Mouse (Mus musculus) lung, embryonic 15.5 days (tissue): ENCODE measurements around the gene Chst11. TPM values are rescaled to one million over a fixed set of nuclear protein-coding genes. Genes with fewer than 3 reads are reported as not detected.

ENCODE experiments used
- ATAC-seq: fragments of 200-750 bp; cut with Nextera tagmentation; 2 replicates; pipeline ENCODE4 v1.8.0; 2017; ENCODE audit warnings: moderate number of reproducible peaks, borderline replicate concordance; ENCODE audit not compliant: low FRiP score, low TSS enrichment; ENCODE audit errors: extremely low read depth
- H3K27ac ChIP-seq: fragments of 300-500 bp; sonication (generic); 2 replicates; pipeline ENCODE4 v1.5.1; 2015; ENCODE audit warnings: moderate library complexity, mild to moderate bottlenecking, inconsistent platforms
- H3K27me3 ChIP-seq: fragments of 300-500 bp; sonication (generic); 2 replicates; pipeline ENCODE4 v1.6.1; 2015; ENCODE audit warnings: inconsistent platforms
- H3K36me3 ChIP-seq: fragments of 300-500 bp; sonication (generic); 2 replicates; pipeline ENCODE4 v1.6.1; 2015; ENCODE audit warnings: inconsistent platforms
- H3K4me1 ChIP-seq: fragments of 300-500 bp; sonication (generic); 2 replicates; pipeline ENCODE4 v1.6.1; 2015; ENCODE audit warnings: inconsistent platforms
- H3K4me2 ChIP-seq: fragments of 300-500 bp; sonication (generic); 2 replicates; pipeline ENCODE4 v1.6.1; 2015; ENCODE audit warnings: inconsistent platforms, mild to moderate bottlenecking, moderate library complexity
- H3K4me3 ChIP-seq: fragments of 300-500 bp; sonication (generic); 2 replicates; pipeline ENCODE4 v1.5.1; 2015; ENCODE audit warnings: mild to moderate bottlenecking, inconsistent platforms
- H3K9ac ChIP-seq: fragments of 300-500 bp; sonication (generic); 2 replicates; pipeline ENCODE4 v1.6.1; 2015; ENCODE audit warnings: inconsistent platforms
- H3K9me3 ChIP-seq: fragments of 300-500 bp; sonication (generic); 2 replicates; pipeline ENCODE4 v1.6.1; 2016; ENCODE audit warnings: inconsistent platforms
- WGBS: fragments of 180-500 bp; shearing (Covaris S2); methylation state at CpG from one replicate; pipeline ENCODE4 v1.1.7; 2015; 5-methylcytosine and 5-hydroxymethylcytosine counted together
- polyA plus RNA-seq: library from polyadenylated mRNA; unstranded; fragments of >200 nt; fragmentation: Nextera tagmentation; extraction: Ambion mirVana; gene quantifications from 2 replicates; pipeline ENCODE4 v1.2.1, GENCODE M21; 2015

Gene Chst11
- polyA plus RNA-seq, 1 experiment from 2014 or later, result 2.0 TPM

GRCm38 (mm10) chr10:83244131-83244530, 258.8 kb downstream of the Chst11 start:
- H3K27ac ChIP-seq, result no peak overlapping the region
- WGBS, result 40% methylated on average over 6 of the region's 6 CpGs
- no peak for ATAC-seq
- no peaks in the 10 kb centered on the region for H3K27me3 ChIP-seq
- no peaks in the 10 kb centered on the region for H3K36me3 ChIP-seq
- H3K4me3 ChIP-seq, result no peak overlapping the region
- H3K4me2 ChIP-seq, result no peak overlapping the region
- no peak overlapping the region for H3K9ac ChIP-seq
- H3K9me3 ChIP-seq, result no peaks in the 10 kb centered on the region
- H3K4me1 ChIP-seq, result peaks cover 10% of the 10 kb centered on the region

Other genes starting within 250 kb of the Chst11 start
- 47.6 and 50.1 TPM in 2 replicates for gene Nfyb, start 221.4 kb upstream of the Chst11 start, polyA plus RNA-seq
- 118 and 123 TPM in 2 replicates for gene Txnrd1, start 151.5 kb upstream of the Chst11 start, polyA plus RNA-seq
- 0.24 and 0.56 TPM in 2 replicates for gene Eid3, start 118.9 kb upstream of the Chst11 start, polyA plus RNA-seq